Mouse (Mus musculus) adrenal gland, postnatal 36 days (tissue): ENCODE results near the gene Tada2b. TPM values are rescaled to one million over a fixed set of nuclear protein-coding genes. Genes with fewer than 3 reads are reported as not detected.

Experiments used
- DNase-seq, 2 experiments: peaks; one replicate each; pipeline ENCODE4 v3.0.0; 2021; ENCODE audit warnings: mixed read lengths in 1 of 2
- total RNA-seq, 2 experiments: library from RNA; stranded (reverse); gene quantifications; 2 replicates each; pipeline ENCODE4 v1.2.3; 2021

The Tada2b gene
- total RNA-seq, 2 experiments from 2014 or later = 33.7 to 40.7 TPM

DNA sequence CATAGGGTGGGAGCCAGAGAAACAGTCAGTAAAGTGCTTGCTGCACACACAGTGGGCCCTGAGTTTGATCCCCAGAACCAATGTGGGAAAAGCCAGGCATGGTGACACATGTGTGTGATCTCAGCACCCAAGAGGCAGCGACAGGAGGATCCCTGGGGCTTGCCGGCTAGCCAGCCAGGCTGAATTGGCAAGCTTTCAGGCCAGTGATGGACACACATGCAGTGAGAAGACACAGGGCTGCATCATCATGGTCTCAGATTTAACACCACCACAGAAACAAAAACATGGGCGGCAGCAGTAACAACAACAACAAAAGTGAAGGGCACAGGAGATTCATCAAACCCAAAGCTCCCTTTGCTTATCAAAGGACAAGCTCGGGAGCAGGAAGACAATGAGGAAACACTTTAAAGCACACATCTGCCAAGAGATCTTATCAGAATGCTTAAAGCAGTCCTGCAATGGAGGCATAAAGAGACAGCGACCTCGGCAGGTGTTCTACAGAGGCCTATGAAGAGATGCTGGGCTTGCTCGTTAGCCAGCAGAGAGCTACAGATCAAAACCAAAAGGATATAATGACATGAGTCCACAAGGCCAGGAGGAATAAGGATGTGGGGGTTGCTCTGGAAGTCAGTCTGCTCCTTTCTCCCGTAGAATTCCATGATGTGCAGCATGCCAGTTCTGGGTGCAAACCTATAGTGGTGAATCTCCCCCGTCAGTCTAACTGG, 37.8 kb downstream of the Tada2b start:
- peak; percentile 36 to 38 for DNase-seq

DNA sequence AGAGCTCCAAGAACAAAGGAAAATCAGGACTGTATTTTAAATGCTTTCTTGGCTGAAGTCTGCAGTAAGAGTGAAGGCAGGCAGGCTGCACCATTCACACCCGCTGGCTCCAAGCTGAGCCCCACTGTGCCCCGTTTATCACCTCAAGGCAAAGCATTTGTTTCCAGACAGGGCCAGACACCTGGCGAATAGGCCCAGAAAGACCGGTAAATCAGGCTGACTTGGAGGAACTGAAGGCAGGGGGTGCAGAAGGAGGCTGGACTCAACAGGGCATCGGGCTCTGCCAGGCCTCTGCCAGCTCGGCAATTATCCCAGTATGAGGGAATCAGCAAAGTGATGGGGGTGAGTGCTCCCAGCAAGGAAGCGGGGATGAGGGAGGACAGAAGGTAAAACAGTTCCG, 39.1 kb downstream of the Tada2b start:
- DNase-seq = no peak

DNA sequence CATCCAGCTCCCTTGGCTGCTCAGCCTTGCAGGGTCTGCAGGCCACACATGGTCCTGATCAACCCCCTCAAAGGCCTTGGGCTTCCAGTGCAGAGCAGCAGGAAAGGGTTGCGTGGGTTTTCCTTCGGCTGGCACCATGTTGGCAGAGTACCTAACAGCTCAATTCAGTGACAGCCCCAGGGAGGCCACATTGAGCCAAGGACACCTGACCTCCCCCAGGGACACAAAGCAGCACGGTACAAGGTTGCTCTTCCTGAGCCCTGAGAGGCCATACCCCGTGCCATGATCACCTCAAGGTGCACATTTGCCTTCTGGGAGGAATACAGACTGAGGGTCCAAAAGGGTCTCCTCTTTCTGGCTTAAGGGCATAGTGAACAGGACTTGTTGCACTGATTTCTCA, 39.5 kb downstream of the Tada2b start:
- peak; percentile 58 to 59 for DNase-seq

DNA sequence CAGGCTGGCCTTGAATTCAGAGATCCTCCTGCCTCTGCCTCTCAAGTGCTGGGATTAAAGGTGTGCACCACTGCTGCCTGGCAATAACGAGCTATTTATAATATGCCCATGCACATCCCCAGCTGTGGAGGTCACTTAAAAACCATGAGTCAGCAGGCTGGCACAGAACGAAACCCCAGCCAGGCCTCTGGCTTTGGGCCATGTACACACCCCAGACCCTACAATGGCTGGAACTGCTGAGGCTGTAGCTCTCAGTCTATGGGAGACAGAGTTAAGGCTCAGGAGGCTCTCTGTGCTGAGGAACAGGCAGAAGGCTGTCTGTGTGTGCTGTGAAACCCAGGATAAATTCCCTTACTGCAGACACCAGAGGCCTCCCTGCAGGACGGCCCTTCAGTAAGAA, 43.3 kb downstream of the Tada2b start:
- peak; percentile 71 to 72 for DNase-seq

DNA sequence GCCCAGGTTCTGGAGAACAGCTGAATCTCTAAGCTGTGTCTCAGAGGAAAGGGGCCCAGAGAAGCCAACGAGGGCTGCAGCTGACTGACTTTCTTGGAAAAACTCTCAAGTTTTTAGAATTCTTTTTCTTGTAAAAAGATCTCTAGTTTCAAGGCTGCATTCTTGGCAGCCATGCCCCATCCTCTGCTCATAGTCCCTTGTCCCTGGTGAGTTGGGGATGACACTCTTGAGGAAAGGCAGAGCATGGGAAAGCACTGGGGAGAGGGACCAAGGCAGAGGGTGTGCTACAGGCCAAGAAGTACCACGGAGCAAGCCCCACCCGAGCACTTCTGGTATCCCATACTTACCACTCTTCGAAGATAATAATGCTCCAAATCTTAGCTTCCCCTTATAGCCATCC, 47.2 kb downstream of the Tada2b start:
- DNase-seq = peak; percentile 38 to 44

DNA sequence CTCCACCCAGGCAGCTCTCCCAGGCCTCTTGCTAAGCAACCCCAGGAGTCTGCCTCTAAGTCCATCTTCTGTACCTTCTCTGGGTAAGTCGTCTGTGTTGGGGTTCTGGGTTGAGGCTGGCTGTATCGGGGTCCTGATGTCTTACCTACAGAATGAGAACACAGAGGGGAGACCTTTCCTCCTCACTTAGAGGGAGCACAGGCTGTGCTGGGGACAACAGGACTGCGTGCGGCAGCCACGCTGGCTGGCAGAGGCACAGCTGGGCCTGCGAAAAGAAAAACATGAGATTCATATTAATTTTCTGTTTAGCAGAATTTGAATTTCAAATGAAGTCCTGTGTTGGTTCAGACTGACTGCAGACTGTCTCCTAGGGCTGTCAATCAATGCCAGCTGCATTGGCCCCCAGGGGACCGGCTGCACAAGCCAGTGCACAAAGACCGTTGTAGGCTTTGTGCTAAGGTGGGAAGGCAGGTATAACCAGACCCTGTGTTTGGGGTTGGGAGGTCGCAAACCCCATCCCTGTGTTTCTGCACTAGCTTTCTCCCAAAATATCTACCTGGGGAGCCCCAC, 49.6 kb downstream of the Tada2b start:
- DNase-seq = no peak

DNA sequence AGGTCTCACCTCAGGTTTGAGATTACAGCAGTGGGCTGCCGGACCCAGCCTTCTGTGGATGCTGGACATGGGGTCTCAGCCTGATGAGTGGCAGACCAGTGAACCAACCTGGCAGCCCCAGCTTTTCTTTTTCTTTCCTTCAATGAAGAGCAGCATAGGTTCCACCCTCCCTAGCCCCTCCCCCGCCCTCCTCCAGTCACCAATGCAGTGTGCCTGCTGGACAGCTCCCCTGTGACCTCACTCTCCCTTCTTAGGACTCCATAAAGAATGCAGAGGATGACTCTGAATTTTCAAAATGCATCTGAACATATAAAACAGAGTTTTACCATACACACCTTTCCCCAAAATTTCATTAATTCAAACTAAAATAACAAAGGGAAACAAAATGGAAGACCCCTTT, 52.4 kb downstream of the Tada2b start:
- no peak for DNase-seq

DNA sequence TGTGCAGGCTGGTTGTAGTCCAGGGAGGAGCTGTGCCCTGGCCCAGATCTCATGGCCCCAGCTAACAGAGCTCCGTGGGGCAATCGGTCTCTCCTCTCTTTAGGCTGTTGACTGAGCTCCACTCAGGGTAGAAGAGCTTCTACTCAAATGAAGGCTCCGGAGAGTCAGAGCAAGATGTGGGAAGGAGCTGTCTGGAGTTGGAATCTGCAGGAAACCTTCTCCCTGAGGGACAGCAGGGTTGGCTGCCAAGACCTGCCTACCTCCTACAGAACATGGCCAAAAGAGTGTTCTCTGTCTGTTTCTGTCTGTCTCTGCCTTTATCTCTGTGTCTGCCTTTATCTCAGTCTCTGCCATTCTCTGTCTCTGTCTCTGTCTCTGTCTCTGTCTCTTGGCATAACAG, 54.5 kb downstream of the Tada2b start:
- DNase-seq = no peak

DNA sequence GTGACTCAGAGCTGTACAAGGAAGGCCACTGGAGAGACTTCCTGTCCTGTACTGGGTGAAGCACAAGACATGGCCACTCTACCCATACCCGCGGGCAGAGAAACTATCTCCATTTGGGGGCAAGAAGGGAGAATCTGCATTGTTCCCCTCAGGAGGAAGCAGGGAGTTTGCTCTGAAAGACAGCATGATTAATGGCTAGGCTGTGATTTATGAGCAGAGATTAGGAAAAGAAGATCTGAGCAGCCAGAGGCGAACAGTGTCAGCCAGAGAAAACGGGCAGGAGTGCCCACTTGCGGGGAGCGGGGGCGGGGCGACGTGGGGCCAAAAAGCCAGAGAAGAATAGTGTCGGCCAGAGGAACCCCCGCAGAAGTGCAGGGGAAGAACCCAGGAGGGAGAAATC, 56.3 kb downstream of the Tada2b start:
- DNase-seq = peak; percentile 50 to 63

DNA sequence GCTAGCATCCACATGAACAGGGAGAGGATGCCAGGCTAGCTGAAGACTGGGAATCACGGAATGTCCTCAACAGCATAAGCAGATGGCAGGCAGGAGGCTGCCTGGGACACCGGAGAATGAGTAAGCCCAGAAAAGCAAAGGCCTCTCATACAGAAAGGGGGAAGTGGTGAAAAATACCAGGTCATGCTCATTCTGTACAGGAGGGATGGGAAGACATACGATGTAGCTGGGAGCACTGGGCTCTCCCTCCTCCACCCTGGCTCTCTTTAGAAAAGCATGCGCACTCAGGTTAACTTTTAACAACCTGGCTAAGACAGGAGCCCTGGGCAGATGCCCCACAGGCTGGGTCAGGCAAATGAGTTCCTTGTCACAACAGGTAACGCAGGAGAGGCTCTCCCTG, 57.7 kb downstream of the Tada2b start:
- DNase-seq = no peak

DNA sequence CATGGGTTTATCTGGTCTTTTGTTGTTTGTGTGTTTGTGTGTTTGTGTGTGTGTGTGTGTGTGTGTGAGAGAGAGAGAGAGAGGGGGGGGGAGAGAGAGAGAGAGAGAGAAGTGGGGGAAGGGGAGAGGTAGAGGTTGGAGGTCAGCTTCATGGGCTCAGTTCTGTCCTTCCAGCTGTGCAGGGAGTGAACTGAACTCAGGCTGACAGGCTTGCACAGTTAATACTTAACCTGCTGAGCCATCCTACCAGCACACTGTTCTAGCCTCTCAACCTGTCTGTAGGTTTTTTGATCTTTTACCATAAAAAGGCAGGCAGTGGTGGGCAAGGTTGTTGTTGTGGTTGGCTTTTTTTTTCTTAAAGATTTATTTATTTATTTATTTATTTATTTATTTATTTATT, 59.4 kb downstream of the Tada2b start:
- no peak for DNase-seq

Other genes with a start within 250 kb of the Tada2b start
- gene Sorcs2, start 86.1 kb downstream of the Tada2b start, total RNA-seq = 10 to 100 TPM; 13.9 to 24.5 TPM
- gene Grpel1, start 19.3 kb downstream of the Tada2b start, total RNA-seq = 10 to 100 TPM; 76.8 to 79.5 TPM
- gene Ccdc96, start 303 bp upstream of the Tada2b start, total RNA-seq = under 1 TPM; 0.33 to 0.46 TPM
- gene Tbc1d14, start 109.0 kb upstream of the Tada2b start, total RNA-seq = 10 to 100 TPM; 41.5 to 44.9 TPM
- 10 to 100 TPM; 56.4 to 66.5 TPM for gene D5Ertd579e, start 211.7 kb upstream of the Tada2b start, total RNA-seq